Mouse (Mus musculus): ENCODE results near the gene Stoml1.
"Not testable (repeated sequence)": the region's sequence is repeated elsewhere in the genome, so short reads cannot be mapped to it uniquely, and the experiment has no call there.

Stoml1 gene

GRCm38 (mm10) chr9:58241780-58242485 is 11.0 kb upstream of the Stoml1 start:
- peak; percentile 58 for DNase-seq (ENCODE audit: low spot score)

GRCm38 (mm10) chr9:58242696-58243095 is 10.3 kb upstream of the Stoml1 start:
- no peak for DNase-seq (ENCODE audit: low spot score)

GRCm38 (mm10) chr9:58243696-58244095 is 9.3 kb upstream of the Stoml1 start:
- no peak for DNase-seq (ENCODE audit: low spot score)

GRCm38 (mm10) chr9:58246083-58246591 is 6.8 kb upstream of the Stoml1 start:
- DNase-seq (ENCODE audit: low spot score): no peak

- DNase-seq (ENCODE audit: low spot score): peak; percentile 81
These were observed 5.8 kb upstream of the Stoml1 start for GRCm38 (mm10) chr9:58247064-58247759.

GRCm38 (mm10) chr9:58248746-58249413 is 4.1 kb upstream of the Stoml1 start:
- no peak for DNase-seq (ENCODE audit: low spot score)

GRCm38 (mm10) chr9:58249592-58250192 is 3.3 kb upstream of the Stoml1 start, which contains the start of gene Pml:
TSS of gene Pml (minus strand) at chr9:58249786.
- DNase-seq (ENCODE audit: low spot score): peak; percentile 74

GRCm38 (mm10) chr9:58250322-58250721 is 2.6 kb upstream of the Stoml1 start:
- no peak for DNase-seq (ENCODE audit: low spot score)

- not testable (repeated sequence) for DNase-seq (ENCODE audit: low spot score)
These were observed 2.2 kb upstream of the Stoml1 start for GRCm38 (mm10) chr9:58250730-58251129.

- not testable (repeated sequence) for DNase-seq (ENCODE audit: low spot score)
These were observed 800 bp downstream of the Stoml1 start for GRCm38 (mm10) chr9:58253805-58254122.

GRCm38 (mm10) chr9:58255105-58255504 is 2.1 kb downstream of the Stoml1 start:
- DNase-seq (ENCODE audit: low spot score): no peak

GRCm38 (mm10) chr9:58255704-58256685 is 3.0 kb downstream of the Stoml1 start:
- DNase-seq (ENCODE audit: low spot score): no peak

GRCm38 (mm10) chr9:58262507-58262906 is 9.5 kb downstream of the Stoml1 start:
- DNase-seq (ENCODE audit: low spot score): no peak

- no peak for DNase-seq (ENCODE audit: low spot score)
These were observed 12.4 kb downstream of the Stoml1 start for GRCm38 (mm10) chr9:58265368-58265767.

- no peak for DNase-seq (ENCODE audit: low spot score)
These were observed 13.6 kb downstream of the Stoml1 start for GRCm38 (mm10) chr9:58266571-58267011.

GRCm38 (mm10) chr9:58267046-58267445 is 14.1 kb downstream of the Stoml1 start:
- no peak for DNase-seq (ENCODE audit: low spot score)

- DNase-seq (ENCODE audit: low spot score): peak; percentile 43
These were observed 15.7 kb downstream of the Stoml1 start for GRCm38 (mm10) chr9:58268384-58269313.

- DNase-seq (ENCODE audit: low spot score): no peak
These were observed 17.1 kb downstream of the Stoml1 start for GRCm38 (mm10) chr9:58270081-58270480.

- DNase-seq (ENCODE audit: low spot score): no peak
These were observed 18.1 kb downstream of the Stoml1 start for GRCm38 (mm10) chr9:58271109-58271508.

GRCm38 (mm10) chr9:58271551-58271950 is 18.6 kb downstream of the Stoml1 start:
- DNase-seq (ENCODE audit: low spot score): not testable (repeated sequence)

Data from ovary, postnatal 36 days (tissue).